Mouse (Mus musculus): ENCODE results near the gene Shtn1.

Gene Shtn1

GRCm38 (mm10) chr19:59075472-59076101 is at the start of gene Shtn1:
Shtn1 (minus strand) TSS chr19:59076100.
- DNase-seq (ENCODE audit: low spot score in 2 of 2): peak; percentile 59 to 67

GRCm38 (mm10) chr19:59114152-59114551 is 38.3 kb upstream of the Shtn1 start:
- DNase-seq (ENCODE audit: low spot score in 2 of 2): no peak

GRCm38 (mm10) chr19:59109937-59110336 is 34.0 kb upstream of the Shtn1 start:
- DNase-seq (ENCODE audit: low spot score in 2 of 2): no peak

GRCm38 (mm10) chr19:59098315-59098714 is 22.4 kb upstream of the Shtn1 start:
- DNase-seq (ENCODE audit: low spot score in 2 of 2): no peak

GRCm38 (mm10) chr19:59092295-59092694 is 16.4 kb upstream of the Shtn1 start:
- no peak for DNase-seq (ENCODE audit: low spot score in 2 of 2)

GRCm38 (mm10) chr19:59090337-59090736 is 14.4 kb upstream of the Shtn1 start:
- DNase-seq (ENCODE audit: low spot score in 2 of 2): no peak

GRCm38 (mm10) chr19:59084296-59084695 is 8.4 kb upstream of the Shtn1 start:
- DNase-seq (ENCODE audit: low spot score in 2 of 2): no peak

GRCm38 (mm10) chr19:59076131-59076530 is 231 bp upstream of the Shtn1 start:
- no peak for DNase-seq (ENCODE audit: low spot score in 2 of 2)

- DNase-seq (ENCODE audit: low spot score in 2 of 2): no peak
These were observed 944 bp downstream of the Shtn1 start for GRCm38 (mm10) chr19:59074841-59075471.

GRCm38 (mm10) chr19:59074381-59074780 is 1.5 kb downstream of the Shtn1 start:
- no peak for DNase-seq (ENCODE audit: low spot score in 2 of 2)

- no peak for DNase-seq (ENCODE audit: low spot score in 2 of 2)
These were observed 2.9 kb downstream of the Shtn1 start for GRCm38 (mm10) chr19:59073006-59073405.

- no peak for DNase-seq (ENCODE audit: low spot score in 2 of 2)
These were observed 3.9 kb downstream of the Shtn1 start for GRCm38 (mm10) chr19:59071979-59072378.

GRCm38 (mm10) chr19:59071396-59071795 is 4.5 kb downstream of the Shtn1 start:
- DNase-seq (ENCODE audit: low spot score in 2 of 2): no peak

GRCm38 (mm10) chr19:59067652-59068051 is 8.2 kb downstream of the Shtn1 start:
- no peak for DNase-seq (ENCODE audit: low spot score in 2 of 2)

- no peak for DNase-seq (ENCODE audit: low spot score in 2 of 2)
These were observed 9.2 kb downstream of the Shtn1 start for GRCm38 (mm10) chr19:59066670-59067069.

GRCm38 (mm10) chr19:59066115-59066514 is 9.8 kb downstream of the Shtn1 start:
- no peak for DNase-seq (ENCODE audit: low spot score in 2 of 2)

- no peak for DNase-seq (ENCODE audit: low spot score in 2 of 2)
These were observed 11.3 kb downstream of the Shtn1 start for GRCm38 (mm10) chr19:59064616-59065015.

- DNase-seq (ENCODE audit: low spot score in 2 of 2): no peak
These were observed 12.3 kb downstream of the Shtn1 start for GRCm38 (mm10) chr19:59063568-59063967.

- no peak for DNase-seq (ENCODE audit: low spot score in 2 of 2)
These were observed 17.8 kb downstream of the Shtn1 start for GRCm38 (mm10) chr19:59058105-59058504.

GRCm38 (mm10) chr19:59057366-59057765 is 18.5 kb downstream of the Shtn1 start:
- DNase-seq (ENCODE audit: low spot score in 2 of 2): no peak

GRCm38 (mm10) chr19:59054632-59054951 is 21.3 kb downstream of the Shtn1 start:
- no peak for DNase-seq (ENCODE audit: low spot score in 2 of 2)

- no peak for DNase-seq (ENCODE audit: low spot score in 2 of 2)
These were observed 21.8 kb downstream of the Shtn1 start for GRCm38 (mm10) chr19:59053931-59054631.
